Mouse (Mus musculus) frontal cortex, adult (tissue): Measurements from ENCODE around the gene Lhfpl2.
"Not testable (repeated sequence)": the region's sequence is repeated elsewhere in the genome, so short reads cannot be mapped to it uniquely, and the experiment has no call there.

Experiments
- ATAC-seq: cut with Nextera tagmentation; 2 replicates; pipeline ENCODE4 v1.9.2; 2017; ENCODE audit warnings: mild to moderate bottlenecking, moderate library complexity, mixed read lengths; ENCODE audit not compliant: low TSS enrichment

Gene Lhfpl2

GRCm38 (mm10) chr13:94057563-94058560 is at the start of gene Lhfpl2:
Gene Lhfpl2, plus strand, starts transcription at chr13:94057796.
- ATAC-seq = peak; percentile 47

- no peak for ATAC-seq
Observed at GRCm38 (mm10) chr13:94011996-94012575, 45.5 kb upstream of the Lhfpl2 start.

- ATAC-seq = no peak
Observed at GRCm38 (mm10) chr13:94013986-94014385, 43.6 kb upstream of the Lhfpl2 start.

GRCm38 (mm10) chr13:94024575-94024974 is 33.0 kb upstream of the Lhfpl2 start:
- not testable (repeated sequence) for ATAC-seq

- ATAC-seq = peak; percentile 72; the same call in 1 of the 2 replicates
Observed at GRCm38 (mm10) chr13:94029147-94029546, 28.4 kb upstream of the Lhfpl2 start.

GRCm38 (mm10) chr13:94030551-94030950 is 27.0 kb upstream of the Lhfpl2 start:
- ATAC-seq = no peak

GRCm38 (mm10) chr13:94037313-94038051 is 20.1 kb upstream of the Lhfpl2 start:
- ATAC-seq = no peak

- no peak for ATAC-seq
Observed at GRCm38 (mm10) chr13:94038052-94038340, 19.6 kb upstream of the Lhfpl2 start.

GRCm38 (mm10) chr13:94050036-94050435 is 7.6 kb upstream of the Lhfpl2 start:
- no peak for ATAC-seq

- no peak for ATAC-seq
Observed at GRCm38 (mm10) chr13:94050782-94051181, 6.8 kb upstream of the Lhfpl2 start.

- 0 out of 2 replicates have a peak, but pooled peaks have one; percentile 22 for ATAC-seq
Observed at GRCm38 (mm10) chr13:94057036-94057562, 497 bp upstream of the Lhfpl2 start.

GRCm38 (mm10) chr13:94058642-94059222 is 1.1 kb downstream of the Lhfpl2 start:
- ATAC-seq = no peak

GRCm38 (mm10) chr13:94059373-94059772 is 1.8 kb downstream of the Lhfpl2 start:
- ATAC-seq = no peak

- ATAC-seq = no peak
Observed at GRCm38 (mm10) chr13:94059778-94060177, 2.2 kb downstream of the Lhfpl2 start.

- ATAC-seq = no peak
Observed at GRCm38 (mm10) chr13:94060461-94060860, 2.9 kb downstream of the Lhfpl2 start.

GRCm38 (mm10) chr13:94061256-94061877 is 3.8 kb downstream of the Lhfpl2 start:
- ATAC-seq = no peak

GRCm38 (mm10) chr13:94062349-94063111 is 4.9 kb downstream of the Lhfpl2 start:
- ATAC-seq = no peak

- ATAC-seq = no peak
Observed at GRCm38 (mm10) chr13:94063156-94063555, 5.6 kb downstream of the Lhfpl2 start.

GRCm38 (mm10) chr13:94064571-94064970 is 7.0 kb downstream of the Lhfpl2 start:
- no peak for ATAC-seq

- no peak for ATAC-seq
Observed at GRCm38 (mm10) chr13:94065276-94066050, 7.9 kb downstream of the Lhfpl2 start.
